33 mouse cellular contexts compared by ENCODE assay signal in genomic region chr13:30850736-30851135, GRCm38 (mm10).
"Had no signal": no experiment of that assay in that cellular context is flagged by ENCODE, and none has a peak within 500 bp of the region (broad histone marks: within the 10 kb centered on the region; RNA-seq: fewer than 3 reads in every experiment).

No protein-coding gene starts in this region.

- ATAC-seq: hindbrain, embryonic 16.5 days; hindbrain, postnatal 0 days; inflammation-experienced regulatory T-cells, adult 6 months; intestine, embryonic 15.5 days; intestine, embryonic 16.5 days; intestine, postnatal 0 days had no signal

- H3K27me3 ChIP-seq: heart, embryonic 13.5 days; heart, embryonic 15.5 days; hindbrain, embryonic 12.5 days; hindbrain, embryonic 13.5 days; hindbrain, embryonic 15.5 days; intestine, embryonic 15.5 days; kidney, embryonic 15.5 days had no signal

- DNase-seq: heart, postnatal 10 days; heart, postnatal 14 days; heart, postnatal 4 days; kidney, adult 11 months; kidney, adult 18-20 months; kidney, adult 2 months; kidney, adult 8-10 months; kidney, adult 9 months; kidney, postnatal 10 days; kidney, postnatal 14 days; kidney, postnatal 25 days; kidney, postnatal 36 days; kidney, postnatal 4 days; layer of hippocampus, adult 9-11 months; layer of hippocampus, postnatal 36 days had no signal

- H3K4me1 ChIP-seq: heart, embryonic 13.5 days; heart, embryonic 15.5 days; hindbrain, embryonic 12.5 days; hindbrain, embryonic 13.5 days; hindbrain, embryonic 15.5 days; intestine, embryonic 15.5 days; kidney, embryonic 15.5 days had no signal

- H3K4me2 ChIP-seq: heart, embryonic 11.5 days; heart, embryonic 13.5 days; heart, embryonic 15.5 days; hindbrain, embryonic 12.5 days; hindbrain, embryonic 13.5 days; hindbrain, embryonic 14.5 days; hindbrain, embryonic 15.5 days; intestine, embryonic 15.5 days; kidney, embryonic 15.5 days had no signal

- H3K9me3 ChIP-seq: heart, embryonic 13.5 days; heart, embryonic 15.5 days; hindbrain, embryonic 10.5 days; hindbrain, embryonic 12.5 days; hindbrain, embryonic 13.5 days; hindbrain, embryonic 15.5 days; intestine, embryonic 15.5 days; kidney, embryonic 15.5 days had no signal

- H3K9ac ChIP-seq: heart, embryonic 13.5 days; heart, embryonic 15.5 days; hindbrain, embryonic 12.5 days; hindbrain, embryonic 13.5 days; hindbrain, embryonic 14.5 days; hindbrain, embryonic 15.5 days; intestine, embryonic 15.5 days; kidney, embryonic 15.5 days had no signal

- H3K4me3 ChIP-seq: heart, embryonic 13.5 days; heart, embryonic 15.5 days; hindbrain, embryonic 10.5 days; hindbrain, embryonic 12.5 days; hindbrain, embryonic 13.5 days; hindbrain, embryonic 15.5 days; intestine, embryonic 15.5 days; kidney, embryonic 15.5 days; layer of hippocampus, adult 2 months; left cerebral cortex, adult 2 months had no signal

- H3K36me3 ChIP-seq: intestine, embryonic 15.5 days had no signal

- H3K27ac ChIP-seq: heart, embryonic 13.5 days; heart, embryonic 15.5 days; hindbrain, embryonic 10.5 days; hindbrain, embryonic 12.5 days; hindbrain, embryonic 13.5 days; hindbrain, embryonic 14.5 days; hindbrain, embryonic 15.5 days; hindbrain, postnatal 0 days; intestine, embryonic 15.5 days; kidney, embryonic 15.5 days; kidney, postnatal 0 days; layer of hippocampus, adult 2 months; left cerebral cortex, adult 2 months had no signal
